12 mouse cellular contexts compared by ENCODE assay signal in genomic region chr5:107120624-107121023, GRCm38 (mm10).
DNase-seq lines count a peak whose midpoint lies in the region; ATAC-seq and TF ChIP-seq lines count a peak whose summit lies in the region.
"Had no signal": no experiment of that assay in that cellular context is flagged by ENCODE, and none has a peak within 500 bp of the region (broad histone marks: within the 10 kb centered on the region; RNA-seq: fewer than 3 reads in every experiment).

No protein-coding gene starts in this region.

- H3K4me2 ChIP-seq in liver, embryonic 16.5 days (ENCODE audit: low read depth, low read length) = no peak overlapping the region
- no peak overlapping the region for H3K4me2 ChIP-seq in heart, embryonic 16.5 days (ENCODE audit: low read depth, low read length)
- H3K4me2 ChIP-seq: embryonic facial prominence, embryonic 15.5 days had no signal

- peak; percentile 30 for ATAC-seq in liver, embryonic 16.5 days (ENCODE audit: low read depth)
- ATAC-seq in heart, embryonic 16.5 days (replicated peaks; ENCODE audit: extremely low read depth, insufficient read depth, low FRiP score) = no peak
- peak; percentile 91 for ATAC-seq in megakaryocyte-erythroid progenitor cell, adult 5-6 weeks (replicated peaks; ENCODE audit: low FRiP score, low TSS enrichment, poor library complexity, severe bottlenecking)
- ATAC-seq: hindbrain, embryonic 16.5 days had no signal

- no peak overlapping the region for H3K9ac ChIP-seq in liver, embryonic 16.5 days (ENCODE audit: low read depth, low read length)
- H3K9ac ChIP-seq in heart, embryonic 16.5 days (ENCODE audit: low read length) = no peak overlapping the region
- H3K9ac ChIP-seq: embryonic facial prominence, embryonic 15.5 days had no signal

- no peaks in the 10 kb centered on the region for H3K27me3 ChIP-seq in cerebellum, adult 2 months (ENCODE audit: control insufficient read depth, insufficient read depth, low read length)
- no peaks in the 10 kb centered on the region for H3K27me3 ChIP-seq in liver, embryonic 16.5 days (ENCODE audit: control insufficient read depth, insufficient read depth, low read depth, low read length)
- H3K27me3 ChIP-seq in heart, embryonic 16.5 days (ENCODE audit: control insufficient read depth, insufficient read depth, low read length) = no peaks in the 10 kb centered on the region
- H3K27me3 ChIP-seq: embryonic facial prominence, embryonic 15.5 days had no signal

- TF ChIP-seq CTCF in cerebellum, adult 2 months (IDR thresholded peaks at IDR 0.05; ENCODE audit: borderline replicate concordance, insufficient read depth, low read depth, low read length) = no peak

- no peaks in the 10 kb centered on the region for H3K36me3 ChIP-seq in liver, embryonic 16.5 days (ENCODE audit: control insufficient read depth, insufficient read depth)
- peaks cover 20% of the 10 kb centered on the region for H3K36me3 ChIP-seq in heart, embryonic 16.5 days (ENCODE audit: control insufficient read depth, insufficient read depth)

- peaks cover 5% of the 10 kb centered on the region; the same call in 1 of the 2 replicates for H3K4me1 ChIP-seq in cerebellum, adult 2 months (ENCODE audit: control insufficient read depth, insufficient read depth, low read length)
- H3K4me1 ChIP-seq in liver, embryonic 16.5 days (ENCODE audit: control insufficient read depth, low read depth, low read length) = peaks cover 6% of the 10 kb centered on the region; the same call in 1 of the 2 replicates
- peaks cover 20% of the 10 kb centered on the region for H3K4me1 ChIP-seq in heart, embryonic 16.5 days (ENCODE audit: control insufficient read depth, insufficient read depth, low read length)

- no peak for TF ChIP-seq POLR2A in cerebellum, adult 2 months (IDR thresholded peaks at IDR 0.05; ENCODE audit: borderline replicate concordance, insufficient read depth, low read length)

- no peak overlapping the region for H3K4me3 ChIP-seq in cerebellum, adult 2 months (replicated peaks; ENCODE audit: insufficient read depth, low read depth, low read length)
- no peak overlapping the region for H3K4me3 ChIP-seq in liver, embryonic 16.5 days (ENCODE audit: low read depth, low read length)
- no peak overlapping the region for H3K4me3 ChIP-seq in heart, embryonic 16.5 days (ENCODE audit: low read length)
- H3K4me3 ChIP-seq: embryonic facial prominence, embryonic 15.5 days; myocyte had no signal

- no peaks in the 10 kb centered on the region for H3K9me3 ChIP-seq in liver, embryonic 16.5 days (replicated peaks; ENCODE audit: control insufficient read depth, low read length)
- no peaks in the 10 kb centered on the region for H3K9me3 ChIP-seq in heart, embryonic 16.5 days (replicated peaks; ENCODE audit: control insufficient read depth, low read length)
- H3K9me3 ChIP-seq: embryonic facial prominence, embryonic 15.5 days had no signal

- H3K27ac ChIP-seq in cerebellum, adult 2 months (ENCODE audit: insufficient read depth, low read length) = no peak overlapping the region
- H3K27ac ChIP-seq in liver, embryonic 16.5 days (ENCODE audit: low read length) = no peak overlapping the region
- peak overlapping the region; percentile 67 for H3K27ac ChIP-seq in heart, embryonic 16.5 days (ENCODE audit: low read length)
- H3K27ac ChIP-seq: embryonic facial prominence, embryonic 15.5 days had no signal

- 38% methylated on average over 3 of the region's 3 CpGs for WGBS in cerebellum, adult 2 months
- WGBS in liver, embryonic 16.5 days (ENCODE audit: insufficient replicate concordance) = 61% methylated on average over 3 of the region's 3 CpGs
- WGBS in heart, embryonic 16.5 days = 39% methylated on average over 3 of the region's 3 CpGs

- DNase-seq in cerebellum, adult 2 months = peak; percentile 37 to 48
- no peak for DNase-seq in cerebellum, adult 11 months
- no peak for DNase-seq in liver
- DNase-seq in thymus, adult 18-20 months = no peak
- DNase-seq in frontal cortex, postnatal 36 days (ENCODE audit: low spot score in 2 of 2) = no peak
- DNase-seq: right cerebral cortex, postnatal 4 days had no signal

Comparison
In these comparisons a context has a peak if more than half of its experiments do, and no peak if none do; other contexts are left out.
1. DNase-seq: peak in cerebellum, adult 2 months (2 of 2); none in cerebellum, adult 11 months (single experiment), liver (single experiment), thymus, adult 18-20 months (0 of 2) and frontal cortex, postnatal 36 days (0 of 2).